Mouse (Mus musculus) heart, adult 2 months (tissue): Measurements from ENCODE around the gene Rhog. TPM values are rescaled to one million over a fixed set of nuclear protein-coding genes. Genes with fewer than 3 reads are reported as not detected.
A peak's percentile ranks its signal among the peaks of the same experiment; 100 is the strongest.

Experiments
- DNase-seq, 2 experiments: peaks; one replicate each; pipeline ENCODE4 v3.0.0; 2021
- H3K27ac ChIP-seq: fragments of 200-600 bp; 2 replicates; pipeline ENCODE4 v1.8.1; 2022
- H3K27me3 ChIP-seq: fragments of 200-500 bp; 2 replicates; pipeline ENCODE4 v1.6.1; 2012; ENCODE audit warnings: mild to moderate bottlenecking, low read length, inconsistent platforms, mixed read lengths; ENCODE audit not compliant: control insufficient read depth, insufficient read depth
- H3K36me3 ChIP-seq: fragments of 200-500 bp; 2 replicates; pipeline ENCODE4 v1.6.1; 2012; ENCODE audit warnings: low read length, inconsistent platforms; ENCODE audit not compliant: control insufficient read depth, insufficient read depth
- H3K4me1 ChIP-seq: fragments of 200-500 bp; 2 replicates; pipeline ENCODE4 v1.6.1; 2011; ENCODE audit warnings: low read length; ENCODE audit not compliant: control insufficient read depth, insufficient read depth
- H3K4me3 ChIP-seq: fragments of 200-600 bp; 2 replicates; pipeline ENCODE4 v1.8.1; 2022
- H3K79me2 ChIP-seq: fragments of 200-500 bp; replicated peaks from 2 replicates; pipeline ENCODE4 v1.6.1; 2012; ENCODE audit warnings: mild to moderate bottlenecking, inconsistent platforms, low read length, moderate library complexity, mixed read lengths; ENCODE audit not compliant: control insufficient read depth, insufficient read depth
- H3K9ac ChIP-seq: fragments of 200-500 bp; 2 replicates; pipeline ENCODE4 v1.6.1; 2012; ENCODE audit warnings: low read depth, mild to moderate bottlenecking, control low read depth, inconsistent platforms, low read length, mixed read lengths
- CTCF ChIP-seq: fragments of 200-600 bp; IDR thresholded peaks from 2 replicates; pipeline ENCODE4 v1.8.1; 2022; ENCODE audit warnings: antibody characterized with exemption, mild to moderate bottlenecking, moderate library complexity
- EP300 ChIP-seq: fragments of 200-500 bp; IDR thresholded peaks from 2 replicates; pipeline ENCODE4 v1.6.1; 2011; ENCODE audit warnings: low read depth, low read length, control low read depth; ENCODE audit not compliant: insufficient read depth
- POLR2A ChIP-seq: fragments of 200-500 bp; IDR thresholded peaks from 2 replicates; pipeline ENCODE4 v1.6.1; 2011; ENCODE audit warnings: mild to moderate bottlenecking, low read depth, low read length, control low read depth; ENCODE audit not compliant: insufficient read depth
- WGBS: fragments of 180-500 bp; shearing (Covaris S2); methylation state at CpG from one replicate; pipeline ENCODE4 v1.1.7; 2018; 5-methylcytosine and 5-hydroxymethylcytosine counted together
- intact Hi-C: fragments of 180-260 bp; cut with DNase I; formaldehyde crosslinking; loops from one replicate; pipeline ENCODE4 v1.15.1; 2025
- polyA plus RNA-seq: library from polyadenylated mRNA; depleted of rRNA; stranded (reverse); fragments of >200 nt; gene quantifications from 2 replicates; pipeline ENCODE4 v1.2.3, GENCODE M21; 2012
- total RNA-seq, 2 experiments: library from RNA; stranded (reverse); gene quantifications; 2 replicates each; pipeline ENCODE4 v1.2.3; 2021

Rhog gene
- total and polyA plus RNA-seq, 3 experiments = 22.4 to 34.2 (median 26.3) TPM

DNA sequence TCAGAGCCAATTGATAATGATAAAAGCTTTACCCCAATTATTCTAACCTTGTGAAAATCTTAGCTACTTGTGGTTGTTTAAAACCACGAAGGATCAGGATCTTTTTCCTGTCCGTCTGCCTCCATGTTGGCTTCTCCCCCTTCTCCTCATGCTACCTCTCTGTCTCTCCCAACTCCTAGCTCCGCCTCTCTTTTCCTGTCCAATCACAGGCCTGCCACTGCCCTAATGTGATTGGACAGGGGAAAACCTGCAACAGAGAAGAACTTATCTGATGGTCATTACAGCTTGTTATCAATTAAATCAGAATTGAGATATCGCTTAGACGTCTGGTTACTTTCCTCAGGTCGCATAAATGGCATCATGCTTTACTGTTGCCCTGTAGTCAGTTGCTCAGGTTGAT, 33.6 kb upstream of the Rhog start:
- intact Hi-C loops = no loop called here
- no peak for TF ChIP-seq EP300
- no peak for TF ChIP-seq POLR2A
- TF ChIP-seq CTCF = no peak
- WGBS = 86% methylated on average over 6 of the region's 6 CpGs
- DNase-seq = no peak
- Histone ChIP-seq H3K9ac (no peak overlapping the region), H3K27ac (no peak overlapping the region), H3K4me1 (no peaks in the 10 kb centered on the region), H3K27me3 (no peaks in the 10 kb centered on the region), H3K36me3 (no peaks in the 10 kb centered on the region; the same call in 1 of the 2 replicates), H3K79me2 (no peaks in the 10 kb centered on the region), H3K4me3 (no peak overlapping the region)

DNA sequence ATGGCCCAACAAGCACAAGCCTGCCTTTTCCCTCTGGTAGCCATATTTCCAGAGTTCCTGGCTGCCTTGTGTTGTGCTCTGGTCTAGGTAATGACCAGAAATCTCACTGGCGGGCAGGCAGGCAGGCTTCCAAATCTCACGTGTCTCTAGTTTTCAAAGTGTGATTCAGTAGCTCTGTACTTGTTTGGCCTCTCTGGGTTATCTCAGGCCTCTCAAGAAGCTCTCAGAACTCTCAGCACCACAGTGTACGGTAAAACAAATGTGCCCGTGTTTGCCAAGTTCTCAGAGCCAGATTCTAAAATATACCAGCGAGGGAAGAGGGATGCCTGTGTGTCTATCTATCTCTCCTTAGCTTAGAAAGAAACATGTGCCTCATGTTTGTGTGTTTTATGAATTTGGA, 26.4 kb upstream of the Rhog start:
- WGBS = 40% methylated on average over 5 of the region's 5 CpGs
- intact Hi-C loops = no loop called here

DNA sequence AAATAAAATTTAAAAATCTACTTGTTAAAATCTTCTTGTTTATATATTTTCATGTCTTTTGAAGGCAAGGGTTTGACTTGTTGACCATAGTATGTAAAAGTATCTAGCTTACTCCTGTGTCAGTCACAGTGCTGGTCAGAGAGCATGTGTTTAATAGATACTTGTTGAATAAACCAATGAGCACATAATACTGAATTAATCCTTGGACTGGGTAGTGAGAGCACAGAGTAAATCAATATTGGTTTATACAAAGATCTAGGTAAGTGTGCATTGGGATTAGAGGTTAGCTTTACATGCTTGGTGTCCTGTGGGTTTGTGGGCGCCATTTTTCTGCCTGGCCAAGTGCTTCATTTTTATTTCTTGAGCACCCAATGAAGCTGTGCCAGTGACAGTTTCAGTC, 25.5 kb upstream of the Rhog start:
- H3K36me3 ChIP-seq = peaks cover 2% of the 10 kb centered on the region; the same call in 1 of the 2 replicates
- H3K79me2 ChIP-seq = 0 out of 2 replicates have a peak, but pooled peaks cover 1% of the 10 kb centered on the region
- no peaks in the 10 kb centered on the region for H3K4me1 ChIP-seq
- no peak overlapping the region for H3K4me3 ChIP-seq
- 95% methylated on average over 1 of the region's 1 CpGs for WGBS
- no peak for DNase-seq
- H3K9ac ChIP-seq = no peak overlapping the region
- H3K27ac ChIP-seq = no peak overlapping the region
- intact Hi-C loops = no loop called here
- TF ChIP-seq CTCF (no peak), EP300 (no peak), POLR2A (no peak)
- no peaks in the 10 kb centered on the region for H3K27me3 ChIP-seq

More for the DNA sequence above, 26.4 kb upstream of the Rhog start:
- Histone ChIP-seq H3K27me3 (no peaks in the 10 kb centered on the region), H3K4me1 (no peaks in the 10 kb centered on the region), H3K27ac (no peak overlapping the region), H3K36me3 (peaks cover 2% of the 10 kb centered on the region; the same call in 1 of the 2 replicates), H3K79me2 (0 out of 2 replicates have a peak, but pooled peaks cover 1% of the 10 kb centered on the region), H3K9ac (no peak overlapping the region), H3K4me3 (no peak overlapping the region)
- DNase-seq = peak; percentile 49 to 72
- no peak for TF ChIP-seq POLR2A
- TF ChIP-seq CTCF = no peak
- no peak for TF ChIP-seq EP300

DNA sequence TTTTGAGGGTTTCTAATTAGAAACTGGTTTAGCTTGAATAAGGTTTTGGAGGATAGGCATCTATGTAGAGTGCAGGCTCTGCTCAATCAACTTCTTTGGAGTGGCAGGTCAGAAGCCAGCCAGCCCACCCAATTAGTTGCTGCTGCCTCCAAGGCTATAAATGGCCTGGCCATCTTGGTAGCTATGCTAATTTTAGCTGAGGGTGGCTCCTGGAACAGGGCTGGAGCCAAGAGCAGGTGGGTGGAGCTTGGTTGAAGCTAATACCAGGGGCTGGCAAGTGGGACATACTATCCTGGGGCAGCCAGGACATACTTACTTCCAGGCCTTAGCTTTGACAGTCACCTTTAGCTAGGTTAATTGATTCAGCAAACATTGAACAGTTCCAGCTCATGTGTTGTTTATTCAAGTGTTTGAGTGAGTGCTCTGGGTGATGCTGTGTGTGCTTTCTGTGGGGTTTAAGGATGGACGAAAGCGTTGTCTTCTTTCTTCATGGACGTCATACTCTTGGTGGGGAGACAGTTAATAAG, 16.6 kb upstream of the Rhog start:
- TF ChIP-seq CTCF (no peak), POLR2A (no peak), EP300 (no peak)
- peaks cover 8% of the 10 kb centered on the region for H3K4me1 ChIP-seq
- intact Hi-C loops = loop anchor here (2.0 kb wide), 1 partner anchor 18 kb away; no protein-coding TSS in a partner anchor
- WGBS = 87% methylated on average over 3 of the region's 3 CpGs
- DNase-seq = peak; percentile 40 to 56
- H3K4me3 ChIP-seq = no peak overlapping the region
- peaks cover 18% of the 10 kb centered on the region for H3K36me3 ChIP-seq
- no peaks in the 10 kb centered on the region for H3K79me2 ChIP-seq
- H3K27ac ChIP-seq = no peak overlapping the region
- no peak overlapping the region for H3K9ac ChIP-seq
- H3K27me3 ChIP-seq = no peaks in the 10 kb centered on the region

DNA sequence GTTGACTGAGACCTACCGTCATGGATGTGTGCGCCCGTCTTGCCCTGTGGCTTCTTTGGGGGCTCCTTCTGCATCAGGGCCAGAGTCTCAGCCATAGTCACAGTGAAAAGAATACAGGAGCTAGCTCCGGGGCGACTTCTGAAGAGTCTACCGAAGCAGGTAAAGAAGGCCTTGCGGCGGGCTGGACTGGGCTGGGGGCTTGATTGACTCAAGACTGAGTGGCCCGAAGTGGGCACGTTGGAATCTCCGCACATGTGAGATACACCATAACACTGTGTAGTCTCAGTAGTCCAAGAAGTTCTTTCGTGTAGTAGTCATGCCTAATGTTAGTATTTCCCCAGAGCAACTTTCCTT, 12.5 kb upstream of the Rhog start:
- WGBS = 31% methylated on average over 12 of the region's 12 CpGs

DNA sequence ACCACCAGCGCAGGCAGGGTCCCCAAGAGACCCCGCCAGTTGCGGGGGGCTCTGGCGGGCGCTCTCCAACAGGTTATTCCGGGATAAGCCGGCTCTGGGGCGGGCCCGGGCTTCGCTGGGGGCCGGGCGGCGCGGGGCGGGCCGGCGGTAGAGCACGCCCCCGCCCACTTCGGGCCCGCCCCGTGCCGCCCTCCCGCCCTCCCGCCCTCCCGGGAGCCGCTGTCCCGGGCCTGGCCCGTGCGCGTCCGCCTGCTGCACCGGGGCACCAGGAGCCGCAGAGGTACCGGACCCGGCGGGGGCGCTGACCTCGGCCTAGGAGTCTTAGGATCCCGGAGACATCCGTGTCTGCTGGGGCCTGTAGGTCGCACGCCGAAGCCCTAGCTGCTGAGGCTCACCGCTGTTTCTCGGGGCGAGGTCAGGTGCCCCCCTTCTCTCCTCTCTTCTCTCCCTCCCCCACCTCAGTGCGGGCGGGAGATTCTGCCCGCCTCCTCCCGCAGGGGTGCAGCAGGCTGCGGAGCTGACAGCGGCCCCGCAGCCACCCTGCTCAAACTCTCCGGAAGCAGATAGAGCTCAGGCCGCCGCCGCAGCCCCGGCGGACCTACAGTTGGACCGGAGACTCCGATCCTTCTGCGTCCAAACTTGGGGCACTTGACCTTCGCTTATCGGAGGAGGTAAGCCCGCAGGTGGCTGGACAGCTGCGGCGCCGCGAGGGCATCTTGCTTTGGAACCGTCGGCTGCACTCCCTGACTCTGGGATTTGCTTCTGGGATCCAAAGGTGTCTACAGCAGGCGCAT, 11.9 kb upstream of the Rhog start, which contains the start of gene Stim1:
TSS of gene Stim1 (plus strand) at position 206 of the 794 bp plus-strand sequence.
- Histone ChIP-seq H3K27me3 (no peaks in the 10 kb centered on the region), H3K9ac (peak within 1 kb of the TSS; percentile 93), H3K4me3 (peak within 1 kb of the TSS; percentile 94), H3K4me1 (peaks cover 6% of the 10 kb centered on the region), H3K79me2 (no peaks in the 10 kb centered on the region), H3K36me3 (peaks cover 16% of the 10 kb centered on the region), H3K27ac (peak within 1 kb of the TSS; percentile 87)
- 2% methylated on average over 60 of the region's 73 CpGs for WGBS
- DNase-seq = no peak
- TF ChIP-seq POLR2A (0 out of 2 replicates have a peak, but pooled peaks have one; percentile 18), EP300 (no peak)
- intact Hi-C loops = loop anchor here (5.0 to 10.0 kb wide), 3 partner anchors 45 to 297 kb away; partner anchors contain the start of gene Trim21

More for the DNA sequence above, 12.5 kb upstream of the Rhog start:
- H3K79me2 ChIP-seq = no peaks in the 10 kb centered on the region
- intact Hi-C loops = loop anchor here (5.0 to 10.0 kb wide), 3 partner anchors 44 to 296 kb away; partner anchors contain the start of gene Trim21
- TF ChIP-seq EP300 (no peak), CTCF (no peak), POLR2A (no peak)
- H3K4me3 ChIP-seq = peak overlapping the region; percentile 94
- peak overlapping the region; percentile 87 for H3K27ac ChIP-seq
- DNase-seq = no peak
- H3K4me1 ChIP-seq = peaks cover 8% of the 10 kb centered on the region
- peak overlapping the region; percentile 93 for H3K9ac ChIP-seq
- H3K27me3 ChIP-seq = no peaks in the 10 kb centered on the region
- peaks cover 18% of the 10 kb centered on the region for H3K36me3 ChIP-seq
